Mouse (Mus musculus): Measurements from ENCODE around the gene Tmem51. TPM values are rescaled to one million over a fixed set of nuclear protein-coding genes. Genes with fewer than 3 reads are reported as not detected.
A peak's percentile ranks its signal among the peaks of the same experiment; 100 is the strongest.

Gene Tmem51
- polyA plus RNA-seq, 1 experiment from 2014 or later = 6.6 TPM

- peak; percentile 31 for ATAC-seq (replicated peaks)
- Histone ChIP-seq H3K27me3 (peaks cover 18% of the 10 kb centered on the region; the same call in 1 of the 2 replicates), H3K4me3 (no peak overlapping the region), H3K4me1 (peaks cover 37% of the 10 kb centered on the region), H3K9ac (replicated peaks) (no peak overlapping the region), H3K4me2 (replicated peaks) (peak overlapping the region; percentile 11; the same call in 1 of the 2 replicates), H3K36me3 (no peaks in the 10 kb centered on the region), H3K27ac (replicated peaks) (no peak overlapping the region), H3K9me3 (no peaks in the 10 kb centered on the region)
- 44% methylated on average over 18 of the region's 18 CpGs for WGBS
Observed at GRCm38 (mm10) chr4:142080901-142081630, 3.0 kb downstream of the Tmem51 start.

- H3K27ac ChIP-seq (replicated peaks) = no peak overlapping the region
- WGBS = 73% methylated on average over 4 of the region's 4 CpGs
- H3K27me3 ChIP-seq = peaks cover 16% of the 10 kb centered on the region; the same call in 1 of the 2 replicates
- H3K4me1 ChIP-seq = peaks cover 37% of the 10 kb centered on the region
- H3K4me3 ChIP-seq = no peak overlapping the region
- no peaks in the 10 kb centered on the region for H3K36me3 ChIP-seq
- no peak for ATAC-seq (replicated peaks)
- H3K9ac ChIP-seq (replicated peaks) = no peak overlapping the region
- no peak overlapping the region for H3K4me2 ChIP-seq (replicated peaks)
- H3K9me3 ChIP-seq = no peaks in the 10 kb centered on the region
Observed at GRCm38 (mm10) chr4:142080487-142080767, 3.7 kb downstream of the Tmem51 start.

GRCm38 (mm10) chr4:142079629-142080486 lies 4.2 kb downstream of the Tmem51 start:
- Histone ChIP-seq H3K4me1 (peaks cover 37% of the 10 kb centered on the region), H3K36me3 (no peaks in the 10 kb centered on the region), H3K9me3 (no peaks in the 10 kb centered on the region), H3K4me3 (no peak overlapping the region), H3K9ac (replicated peaks) (no peak overlapping the region), H3K27me3 (peaks cover 10% of the 10 kb centered on the region; the same call in 1 of the 2 replicates), H3K4me2 (replicated peaks) (no peak overlapping the region), H3K27ac (replicated peaks) (no peak overlapping the region)
- WGBS = 83% methylated on average over 14 of the region's 14 CpGs
- no peak for ATAC-seq (replicated peaks)

- no peak for ATAC-seq (replicated peaks)
- 36% methylated on average over 18 of the region's 18 CpGs for WGBS
- no peak overlapping the region for H3K9ac ChIP-seq (replicated peaks)
- H3K27ac ChIP-seq (replicated peaks) = peak overlapping the region; percentile 42; the same call in 1 of the 2 replicates
- no peak overlapping the region for H3K4me2 ChIP-seq (replicated peaks)
- H3K4me1 ChIP-seq = peaks cover 23% of the 10 kb centered on the region
- no peak overlapping the region for H3K4me3 ChIP-seq
- H3K36me3 ChIP-seq = no peaks in the 10 kb centered on the region
- no peaks in the 10 kb centered on the region for H3K9me3 ChIP-seq
- no peaks in the 10 kb centered on the region for H3K27me3 ChIP-seq
Observed at GRCm38 (mm10) chr4:142077572-142078271, 6.4 kb downstream of the Tmem51 start.

- Histone ChIP-seq H3K27me3 (no peaks in the 10 kb centered on the region), H3K27ac (replicated peaks) (0 out of 2 replicates have a peak overlapping the region, but pooled peaks have one; percentile 42), H3K4me1 (peaks cover 23% of the 10 kb centered on the region), H3K9me3 (no peaks in the 10 kb centered on the region), H3K4me3 (no peak overlapping the region), H3K4me2 (replicated peaks) (no peak overlapping the region), H3K9ac (replicated peaks) (no peak overlapping the region), H3K36me3 (no peaks in the 10 kb centered on the region)
- ATAC-seq (replicated peaks) = no peak
- WGBS = 71% methylated on average over 1 of the region's 1 CpGs
Observed at GRCm38 (mm10) chr4:142076883-142077282, 7.2 kb downstream of the Tmem51 start.

- no peak overlapping the region for H3K4me2 ChIP-seq (replicated peaks)
- WGBS = 89% methylated on average over 11 of the region's 11 CpGs
- H3K4me1 ChIP-seq = peaks cover 19% of the 10 kb centered on the region
- H3K9ac ChIP-seq (replicated peaks) = no peak overlapping the region
- no peaks in the 10 kb centered on the region for H3K36me3 ChIP-seq
- no peak for ATAC-seq (replicated peaks)
- H3K9me3 ChIP-seq = no peaks in the 10 kb centered on the region
- no peak overlapping the region for H3K4me3 ChIP-seq
- peaks cover 5% of the 10 kb centered on the region; the same call in 1 of the 2 replicates for H3K27me3 ChIP-seq
- H3K27ac ChIP-seq (replicated peaks) = no peak overlapping the region
Observed at GRCm38 (mm10) chr4:142075931-142076330, 8.2 kb downstream of the Tmem51 start.

GRCm38 (mm10) chr4:142074060-142074732 lies 9.9 kb downstream of the Tmem51 start:
- 61% methylated on average over 12 of the region's 13 CpGs for WGBS
- Histone ChIP-seq H3K27ac (replicated peaks) (no peak overlapping the region), H3K9ac (replicated peaks) (no peak overlapping the region), H3K4me3 (no peak overlapping the region), H3K36me3 (no peaks in the 10 kb centered on the region), H3K9me3 (no peaks in the 10 kb centered on the region), H3K27me3 (peaks cover 9% of the 10 kb centered on the region; the same call in 1 of the 2 replicates), H3K4me1 (peaks cover 13% of the 10 kb centered on the region), H3K4me2 (replicated peaks) (no peak overlapping the region)
- no peak for ATAC-seq (replicated peaks)

- no peaks in the 10 kb centered on the region for H3K36me3 ChIP-seq
- peaks cover 16% of the 10 kb centered on the region; the same call in 1 of the 2 replicates for H3K27me3 ChIP-seq
- peaks cover 8% of the 10 kb centered on the region; the same call in 1 of the 2 replicates for H3K4me1 ChIP-seq
- WGBS = 13% methylated on average over 18 of the region's 18 CpGs
- no peak overlapping the region for H3K9ac ChIP-seq (replicated peaks)
- H3K27ac ChIP-seq (replicated peaks) = no peak overlapping the region
- H3K4me2 ChIP-seq (replicated peaks) = no peak overlapping the region
- H3K4me3 ChIP-seq = no peak overlapping the region
- no peaks in the 10 kb centered on the region for H3K9me3 ChIP-seq
- no peak for ATAC-seq (replicated peaks)
Observed at GRCm38 (mm10) chr4:142071243-142071991, 12.7 kb downstream of the Tmem51 start.

- ATAC-seq (replicated peaks) = no peak
- H3K27ac ChIP-seq (replicated peaks) = no peak overlapping the region
Observed at GRCm38 (mm10) chr4:142070840-142071239, 13.3 kb downstream of the Tmem51 start.

GRCm38 (mm10) chr4:142068899-142069812 lies 14.9 kb downstream of the Tmem51 start:
- Histone ChIP-seq H3K27me3 (peaks cover 16% of the 10 kb centered on the region; the same call in 1 of the 2 replicates), H3K4me3 (no peak overlapping the region), H3K4me1 (peaks cover 11% of the 10 kb centered on the region; the same call in 1 of the 2 replicates), H3K9me3 (no peaks in the 10 kb centered on the region), H3K27ac (replicated peaks) (no peak overlapping the region), H3K36me3 (no peaks in the 10 kb centered on the region), H3K9ac (replicated peaks) (no peak overlapping the region), H3K4me2 (replicated peaks) (no peak overlapping the region)
- 19% methylated on average over 18 of the region's 18 CpGs for WGBS
- peak; percentile 38 for ATAC-seq (replicated peaks)

More at GRCm38 (mm10) chr4:142070840-142071239, 13.3 kb downstream of the Tmem51 start:
- no peak overlapping the region for H3K4me2 ChIP-seq (replicated peaks)
- H3K4me1 ChIP-seq = peaks cover 11% of the 10 kb centered on the region; the same call in 1 of the 2 replicates
- peaks cover 16% of the 10 kb centered on the region; the same call in 1 of the 2 replicates for H3K27me3 ChIP-seq
- WGBS = 14% methylated on average over 8 of the region's 8 CpGs
- H3K9me3 ChIP-seq = no peaks in the 10 kb centered on the region
- no peak overlapping the region for H3K9ac ChIP-seq (replicated peaks)
- no peak overlapping the region for H3K4me3 ChIP-seq
- no peaks in the 10 kb centered on the region for H3K36me3 ChIP-seq
